Comparison of ENCODE assay signal across 6 mouse cellular contexts in the genomic region with DNA sequence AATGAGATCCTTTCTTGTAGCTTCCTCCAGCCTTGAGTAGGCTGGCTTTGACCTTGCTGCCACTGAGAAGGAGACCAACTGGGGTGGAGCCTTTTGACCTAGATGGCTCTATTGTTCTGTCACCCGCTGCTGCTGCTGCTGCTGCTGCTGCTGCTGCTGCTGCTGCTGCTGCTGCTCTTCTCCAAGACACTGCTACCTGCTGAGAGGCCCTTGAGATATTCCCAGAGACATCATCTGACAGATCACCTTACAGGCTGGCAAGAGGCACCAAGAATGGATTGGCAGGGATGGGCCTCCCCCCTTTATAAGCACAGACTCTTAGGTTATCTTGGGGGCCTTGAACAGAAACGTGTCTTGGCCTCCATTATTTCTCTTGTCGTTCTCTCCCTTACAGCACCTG. TPM values are rescaled to one million over a fixed set of nuclear protein-coding genes. Genes with fewer than 3 reads are reported as not detected.
"Had no signal": no experiment of that assay in that cellular context is flagged by ENCODE, and none has a peak within 500 bp of the region (broad histone marks: within the 10 kb centered on the region; RNA-seq: fewer than 3 reads in every experiment).

No protein-coding gene starts in this region.

RNA-seq across cellular contexts. Expression of gene Pou4f1, which starts 35.0 kb away (rescaled TPM):
- total RNA-seq: left cerebral cortex, postnatal 36 days; liver, adult 2 months; megakaryocyte, adult 5-6 weeks; monocyte, adult 5-6 weeks had no signal
- polyA plus RNA-seq: liver, adult 2 months; liver, embryonic 16.5 days; macrophage had no signal
